Mouse (Mus musculus) hindbrain, embryonic 11.5 days (tissue): ENCODE results near the gene Brms1. TPM values are rescaled to one million over a fixed set of nuclear protein-coding genes. Genes with fewer than 3 reads are reported as not detected.
A peak's percentile ranks its signal among the peaks of the same experiment; 100 is the strongest.

Experiments used
- ATAC-seq: fragments of 200-750 bp; cut with Nextera tagmentation; 2 replicates; pipeline ENCODE4 v1.8.0; 2017; ENCODE audit warnings: mild to moderate bottlenecking, moderate TSS enrichment, moderate library complexity; ENCODE audit not compliant: low FRiP score
- DNase-seq: peaks from one replicate; pipeline ENCODE4 v3.0.0-alpha.2; 2015; ENCODE audit warnings: low spot score
- H3K27ac ChIP-seq: fragments of 300-500 bp; sonication (generic); 2 replicates; pipeline ENCODE4 v1.5.1; 2014; ENCODE audit warnings: mild to moderate bottlenecking, low read depth, low read length
- H3K27me3 ChIP-seq: fragments of 300-500 bp; sonication (generic); 2 replicates; pipeline ENCODE4 v1.6.1; 2014; ENCODE audit warnings: mild to moderate bottlenecking, low read length, moderate library complexity, mixed read lengths; ENCODE audit not compliant: control insufficient read depth, insufficient read depth
- H3K36me3 ChIP-seq: fragments of 300-500 bp; sonication (generic); 2 replicates; pipeline ENCODE4 v1.6.1; 2014; ENCODE audit warnings: mild to moderate bottlenecking, low read length, moderate library complexity, mixed read lengths; ENCODE audit not compliant: control insufficient read depth, insufficient read depth
- H3K4me1 ChIP-seq: fragments of 300-500 bp; sonication (generic); replicated peaks from 2 replicates; pipeline ENCODE4 v1.6.1; 2014; ENCODE audit warnings: low read length, mixed read lengths; ENCODE audit not compliant: control insufficient read depth, insufficient read depth
- H3K4me2 ChIP-seq: fragments of 300-500 bp; sonication (generic); replicated peaks from 2 replicates; pipeline ENCODE4 v1.6.1; 2014; ENCODE audit warnings: mild to moderate bottlenecking, low read depth, low read length
- H3K4me3 ChIP-seq: fragments of 300-500 bp; sonication (generic); 2 replicates; pipeline ENCODE4 v1.5.1; 2014; ENCODE audit warnings: low read depth, low read length
- H3K9ac ChIP-seq: fragments of 300-500 bp; sonication (generic); 2 replicates; pipeline ENCODE4 v1.6.1; 2014; ENCODE audit warnings: low read depth, low read length
- H3K9me3 ChIP-seq: fragments of 300-500 bp; sonication (generic); 2 replicates; pipeline ENCODE4 v1.6.1; 2016; ENCODE audit warnings: low read length; ENCODE audit not compliant: control insufficient read depth
- WGBS: fragments of 180-500 bp; shearing (Covaris S2); extraction: QIAGEN DNeasy Blood & Tissue Kit; methylation state at CpG from one replicate; pipeline ENCODE4 v1.1.7; 2014; 5-methylcytosine and 5-hydroxymethylcytosine counted together
- polyA plus RNA-seq: library from polyadenylated mRNA; unstranded; fragments of >200 nt; fragmentation: Nextera tagmentation; extraction: Ambion mirVana; gene quantifications from 2 replicates; pipeline ENCODE4 v1.2.1, GENCODE M21; 2014

The Brms1 gene
- polyA plus RNA-seq, 1 experiment from 2014 or later: 62.0 TPM

GRCm38 (mm10) chr19:5056251-5056650, 15.1 kb downstream of the Brms1 start:
- H3K4me3 ChIP-seq: no peak overlapping the region
- no peaks in the 10 kb centered on the region for H3K9me3 ChIP-seq
- WGBS: 7% methylated on average over 6 of the region's 6 CpGs
- ATAC-seq: peak; percentile 59; the same call in 1 of the 2 replicates
- H3K36me3 ChIP-seq: no peaks in the 10 kb centered on the region
- peak; percentile 85 for DNase-seq
- no peak overlapping the region for H3K27ac ChIP-seq
- peaks cover 24% of the 10 kb centered on the region for H3K27me3 ChIP-seq
- no peak overlapping the region for H3K4me2 ChIP-seq
- no peak overlapping the region for H3K9ac ChIP-seq
- H3K4me1 ChIP-seq: peaks cover 7% of the 10 kb centered on the region

GRCm38 (mm10) chr19:5057876-5058775, 17.0 kb downstream of the Brms1 start:
- H3K9ac ChIP-seq: no peak overlapping the region
- no peak overlapping the region for H3K4me3 ChIP-seq
- no peaks in the 10 kb centered on the region for H3K36me3 ChIP-seq
- 22% methylated on average over 16 of the region's 16 CpGs for WGBS
- peaks cover 7% of the 10 kb centered on the region for H3K4me1 ChIP-seq
- H3K27ac ChIP-seq: no peak overlapping the region
- H3K4me2 ChIP-seq: no peak overlapping the region
- peaks cover 6% of the 10 kb centered on the region for H3K27me3 ChIP-seq
- no peak for DNase-seq
- ATAC-seq: no peak
- no peaks in the 10 kb centered on the region for H3K9me3 ChIP-seq

GRCm38 (mm10) chr19:5058801-5059771, 17.9 kb downstream of the Brms1 start:
- no peaks in the 10 kb centered on the region for H3K36me3 ChIP-seq
- DNase-seq (peak; percentile 27), ATAC-seq (peak; percentile 34)
- no peak overlapping the region for H3K4me3 ChIP-seq
- H3K4me1 ChIP-seq: peaks cover 7% of the 10 kb centered on the region
- no peaks in the 10 kb centered on the region; the same call in 1 of the 2 replicates for H3K27me3 ChIP-seq
- H3K9me3 ChIP-seq: no peaks in the 10 kb centered on the region
- H3K4me2 ChIP-seq: no peak overlapping the region
- H3K27ac ChIP-seq: no peak overlapping the region
- no peak overlapping the region for H3K9ac ChIP-seq
- WGBS: 17% methylated on average over 10 of the region's 10 CpGs

GRCm38 (mm10) chr19:5060365-5061330, 19.5 kb downstream of the Brms1 start:
- no peak overlapping the region for H3K4me2 ChIP-seq

GRCm38 (mm10) chr19:5062041-5062440, 20.9 kb downstream of the Brms1 start:
- Histone ChIP-seq H3K9me3 (no peaks in the 10 kb centered on the region), H3K27me3 (peaks cover 3% of the 10 kb centered on the region), H3K4me1 (peaks cover 9% of the 10 kb centered on the region), H3K9ac (no peak overlapping the region), H3K4me2 (no peak overlapping the region), H3K27ac (no peak overlapping the region), H3K36me3 (no peaks in the 10 kb centered on the region), H3K4me3 (no peak overlapping the region)
- 85% methylated on average over 5 of the region's 5 CpGs for WGBS
- DNase-seq (no peak), ATAC-seq (no peak)

More at GRCm38 (mm10) chr19:5060365-5061330, 19.5 kb downstream of the Brms1 start:
- 36% methylated on average over 5 of the region's 5 CpGs for WGBS
- ATAC-seq: no peak
- H3K4me3 ChIP-seq: no peak overlapping the region
- H3K9ac ChIP-seq: no peak overlapping the region
- no peaks in the 10 kb centered on the region for H3K36me3 ChIP-seq
- H3K27me3 ChIP-seq: no peaks in the 10 kb centered on the region
- H3K9me3 ChIP-seq: no peaks in the 10 kb centered on the region
- H3K4me1 ChIP-seq: peaks cover 7% of the 10 kb centered on the region
- no peak overlapping the region for H3K27ac ChIP-seq
- DNase-seq: no peak

GRCm38 (mm10) chr19:5062446-5062845, 21.3 kb downstream of the Brms1 start:
- WGBS: 64% methylated on average over 6 of the region's 6 CpGs
- Histone ChIP-seq H3K4me3 (no peak overlapping the region), H3K9ac (0 out of 2 replicates have a peak overlapping the region, but pooled peaks have one; percentile 2), H3K36me3 (no peaks in the 10 kb centered on the region), H3K4me2 (no peak overlapping the region), H3K27ac (no peak overlapping the region), H3K4me1 (peaks cover 13% of the 10 kb centered on the region), H3K9me3 (no peaks in the 10 kb centered on the region), H3K27me3 (peaks cover 5% of the 10 kb centered on the region)
- ATAC-seq: no peak
- no peak for DNase-seq

- ATAC-seq (no peak), DNase-seq (no peak)
- Histone ChIP-seq H3K9me3 (no peaks in the 10 kb centered on the region), H3K4me2 (no peak overlapping the region), H3K9ac (no peak overlapping the region), H3K4me1 (peaks cover 24% of the 10 kb centered on the region), H3K36me3 (no peaks in the 10 kb centered on the region), H3K27me3 (peaks cover 22% of the 10 kb centered on the region), H3K4me3 (no peak overlapping the region), H3K27ac (no peak overlapping the region)
- 75% methylated on average over 7 of the region's 7 CpGs for WGBS
Measured at GRCm38 (mm10) chr19:5065104-5065503, 23.9 kb downstream of the Brms1 start.
